Mouse (Mus musculus): ENCODE results near the gene Sec14l5.

DNA sequence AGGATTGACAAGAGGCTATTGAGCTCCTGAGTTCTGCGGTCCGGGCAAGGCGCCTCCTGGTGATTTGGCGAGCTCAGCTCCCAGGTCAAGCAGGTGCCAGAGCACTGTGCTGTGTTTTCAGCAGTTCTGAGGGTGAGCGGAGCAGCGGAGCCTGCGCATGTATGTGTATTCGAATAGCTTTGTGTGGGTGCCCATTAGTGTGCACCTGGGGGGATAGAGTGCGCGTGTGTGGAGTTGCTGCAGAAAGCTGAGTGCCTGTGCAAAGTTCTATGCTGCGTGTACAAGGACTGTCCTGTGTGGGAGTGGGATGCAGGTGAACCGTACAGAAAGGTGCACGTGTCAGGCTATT lies at the start of gene Sec14l5:
- TF ChIP-seq CTCF (IDR thresholded peaks at IDR 0.05; ENCODE audit: low read depth) (no peak; the same call in 1 of the 2 replicates), EP300 (IDR thresholded peaks at IDR 0.05; ENCODE audit: low read depth) (no peak)

Data from liver, embryonic 14.5 days (tissue).